Comparison of ENCODE assay signal across 20 mouse cellular contexts in genomic region chr7:47986752-47987151, GRCm38 (mm10). TPM values are rescaled to one million over a fixed set of nuclear protein-coding genes. Genes with fewer than 3 reads are reported as not detected.
A peak's percentile ranks its signal among the peaks of the same experiment; 100 is the strongest.
DNase-seq lines count a peak whose midpoint lies in the region; ATAC-seq and TF ChIP-seq lines count a peak whose summit lies in the region.
"Had no signal": no experiment of that assay in that cellular context is flagged by ENCODE, and none has a peak within 500 bp of the region (broad histone marks: within the 10 kb centered on the region; RNA-seq: fewer than 3 reads in every experiment).

No protein-coding gene starts in this region.

- no peak for TF ChIP-seq EP300 in liver, postnatal 0 days (IDR thresholded peaks at IDR 0.05; ENCODE audit: low read depth)

- no peak overlapping the region for H3K9ac ChIP-seq in liver, postnatal 0 days (replicated peaks)
- H3K9ac ChIP-seq in liver, embryonic 12.5 days, result no peak overlapping the region
- H3K9ac ChIP-seq: embryonic facial prominence, embryonic 12.5 days; forebrain, embryonic 13.5 days; heart, embryonic 15.5 days; intestine, embryonic 15.5 days; midbrain, embryonic 12.5 days had no signal

- no peak overlapping the region for H3K4me3 ChIP-seq in liver, postnatal 0 days (ENCODE audit: low read depth, low read length)
- no peak overlapping the region for H3K4me3 ChIP-seq in liver, embryonic 12.5 days
- H3K4me3 ChIP-seq in heart, embryonic 10.5 days, result no peak overlapping the region
- H3K4me3 ChIP-seq: embryonic facial prominence, embryonic 12.5 days; forebrain, embryonic 13.5 days; heart, embryonic 15.5 days; intestine, embryonic 15.5 days; midbrain, embryonic 12.5 days had no signal

- no peaks in the 10 kb centered on the region for H3K27me3 ChIP-seq in liver, postnatal 0 days (ENCODE audit: insufficient read depth, low read length)
- no peaks in the 10 kb centered on the region for H3K27me3 ChIP-seq in liver, embryonic 12.5 days (replicated peaks)
- H3K27me3 ChIP-seq in heart, embryonic 10.5 days (ENCODE audit: insufficient read depth, poor library complexity, severe bottlenecking), result no peaks in the 10 kb centered on the region
- H3K27me3 ChIP-seq: embryonic facial prominence, embryonic 12.5 days; forebrain, embryonic 13.5 days; heart, embryonic 15.5 days; intestine, embryonic 15.5 days; midbrain, embryonic 12.5 days had no signal

- H3K36me3 ChIP-seq in liver, postnatal 0 days (replicated peaks; ENCODE audit: insufficient read depth, low read length), result no peaks in the 10 kb centered on the region
- H3K36me3 ChIP-seq in liver, embryonic 12.5 days, result no peaks in the 10 kb centered on the region
- no peaks in the 10 kb centered on the region for H3K36me3 ChIP-seq in heart, embryonic 10.5 days
- H3K36me3 ChIP-seq: embryonic facial prominence, embryonic 12.5 days; heart, embryonic 15.5 days; intestine, embryonic 15.5 days; midbrain, embryonic 12.5 days had no signal

- TF ChIP-seq CTCF in liver, postnatal 0 days (IDR thresholded peaks at IDR 0.05; ENCODE audit: low read depth), result peak; percentile 46

- no peak overlapping the region for H3K4me2 ChIP-seq in liver, postnatal 0 days (ENCODE audit: low read depth, low read length)
- no peak overlapping the region for H3K4me2 ChIP-seq in liver, embryonic 12.5 days
- H3K4me2 ChIP-seq: embryonic facial prominence, embryonic 12.5 days; forebrain, embryonic 13.5 days; heart, embryonic 15.5 days; intestine, embryonic 15.5 days; midbrain, embryonic 12.5 days had no signal

- no peak for DNase-seq in liver, postnatal 0 days
- DNase-seq in Muller cell, postnatal 12 days (ENCODE audit: inconsistent ontology term), result peak; percentile 11
- peak; percentile 10 for DNase-seq in embryo, embryonic 10.5 days (ENCODE audit: low spot score)
- peak; percentile 46 for DNase-seq in retina, postnatal 1 day
- no peak for DNase-seq in heart, embryonic 10.5 days (ENCODE audit: low spot score)
- no peak for DNase-seq in layer of hippocampus, postnatal 10 days (ENCODE audit: low spot score in 2 of 2)
- DNase-seq: right cerebral cortex, postnatal 25 days had no signal

- H3K27ac ChIP-seq in liver, postnatal 0 days (ENCODE audit: low read depth), result no peak overlapping the region
- H3K27ac ChIP-seq in liver, embryonic 12.5 days, result no peak overlapping the region
- no peak overlapping the region for H3K27ac ChIP-seq in heart, embryonic 10.5 days
- H3K27ac ChIP-seq: embryonic facial prominence, embryonic 12.5 days; forebrain, embryonic 13.5 days; heart, embryonic 15.5 days; intestine, embryonic 15.5 days; midbrain, embryonic 12.5 days had no signal

- no peak for ATAC-seq in liver, postnatal 0 days
- ATAC-seq in liver, embryonic 12.5 days, result no peak
- ATAC-seq: forebrain, embryonic 13.5 days; intestine, embryonic 15.5 days had no signal

- WGBS in liver, postnatal 0 days (ENCODE audit: insufficient replicate concordance), result 27% methylated on average over 1 of the region's 1 CpGs
- WGBS in liver, embryonic 12.5 days (ENCODE audit: insufficient replicate concordance), result 17% methylated on average over 1 of the region's 1 CpGs
- WGBS in heart, embryonic 10.5 days, result 67% methylated on average over 1 of the region's 1 CpGs

- no peaks in the 10 kb centered on the region for H3K4me1 ChIP-seq in liver, postnatal 0 days (ENCODE audit: insufficient read depth)
- H3K4me1 ChIP-seq in liver, embryonic 12.5 days, result no peaks in the 10 kb centered on the region
- H3K4me1 ChIP-seq in heart, embryonic 10.5 days, result no peaks in the 10 kb centered on the region
- H3K4me1 ChIP-seq: embryonic facial prominence, embryonic 12.5 days; forebrain, embryonic 13.5 days; heart, embryonic 15.5 days; intestine, embryonic 15.5 days; midbrain, embryonic 12.5 days had no signal

- H3K9me3 ChIP-seq in liver, postnatal 0 days (ENCODE audit: low read length), result no peaks in the 10 kb centered on the region
- H3K9me3 ChIP-seq in liver, embryonic 12.5 days (replicated peaks), result no peaks in the 10 kb centered on the region
- no peaks in the 10 kb centered on the region for H3K9me3 ChIP-seq in heart, embryonic 10.5 days
- H3K9me3 ChIP-seq: forebrain, embryonic 13.5 days; heart, embryonic 15.5 days; intestine, embryonic 15.5 days; midbrain, embryonic 12.5 days had no signal

RNA-seq across cellular contexts. Expression of gene Mrgpra4, which starts 4.9 kb away (rescaled TPM):
- not detected in 2 replicates for polyA plus RNA-seq in liver, postnatal 0 days (2015; fragmentation: Nextera tagmentation; extraction: Ambion mirVana)
- not detected in 2 replicates for polyA plus RNA-seq in liver, embryonic 12.5 days (2016; fragmentation: Nextera tagmentation; extraction: Ambion mirVana)
- not detected in 2 replicates for polyA plus RNA-seq in heart, embryonic 10.5 days (2016; fragmentation: Nextera tagmentation; extraction: Ambion mirVana)
- total RNA-seq in layer of hippocampus, postnatal 10 days (2021), result not detected
- total RNA-seq: adrenal gland, adult 18-20 months; gastrocnemius, adult 8-10 months; left cerebral cortex, postnatal 10 days had no signal
- polyA plus RNA-seq: embryonic facial prominence, embryonic 12.5 days; forebrain, embryonic 13.5 days; heart, embryonic 15.5 days; intestine, embryonic 15.5 days; liver, embryonic 16.5 days; midbrain, embryonic 12.5 days; neural tube, embryonic 14.5 days; stomach, embryonic 14.5 days; urinary bladder, adult 2 months had no signal

RNA-seq across cellular contexts. Expression of gene Mrgprx1, which starts 40.6 kb away (rescaled TPM):
- not detected in 2 replicates for polyA plus RNA-seq in liver, postnatal 0 days (2015; fragmentation: Nextera tagmentation; extraction: Ambion mirVana)
- polyA plus RNA-seq in liver, embryonic 12.5 days (2016; fragmentation: Nextera tagmentation; extraction: Ambion mirVana), result not detected in 2 replicates
- polyA plus RNA-seq in heart, embryonic 10.5 days (2016; fragmentation: Nextera tagmentation; extraction: Ambion mirVana), result not detected in 2 replicates
- not detected for total RNA-seq in layer of hippocampus, postnatal 10 days (2021)
- total RNA-seq: adrenal gland, adult 18-20 months; gastrocnemius, adult 8-10 months; left cerebral cortex, postnatal 10 days had no signal
- polyA plus RNA-seq: embryonic facial prominence, embryonic 12.5 days; forebrain, embryonic 13.5 days; heart, embryonic 15.5 days; intestine, embryonic 15.5 days; liver, embryonic 16.5 days; midbrain, embryonic 12.5 days; neural tube, embryonic 14.5 days; stomach, embryonic 14.5 days; urinary bladder, adult 2 months had no signal

Comparison
In these comparisons a context has a peak if more than half of its experiments do, and no peak if none do; other contexts are left out.
1. DNase-seq: peak in Muller cell, postnatal 12 days (single experiment), embryo, embryonic 10.5 days (single experiment) and retina, postnatal 1 day (single experiment); none in liver, postnatal 0 days (single experiment), heart, embryonic 10.5 days (single experiment) and layer of hippocampus, postnatal 10 days (0 of 2).